Mouse (Mus musculus) stomach, embryonic 15.5 days (tissue): ENCODE data around the gene Ifit1bl2. TPM values are rescaled to one million over a fixed set of nuclear protein-coding genes. Genes with fewer than 3 reads are reported as not detected.
"Not testable (repeated sequence)": the region's sequence is repeated elsewhere in the genome, so short reads cannot be mapped to it uniquely, and the experiment has no call there.

Experiments used
- ATAC-seq: fragments of 200-750 bp; cut with Nextera tagmentation; 2 replicates; pipeline ENCODE4 v1.8.0; 2017; ENCODE audit warnings: low read depth, moderate number of reproducible peaks, moderate TSS enrichment; ENCODE audit not compliant: insufficient read depth, low FRiP score
- H3K27ac ChIP-seq: fragments of 300-500 bp; sonication (generic); 2 replicates; pipeline ENCODE4 v1.5.1; 2015; ENCODE audit warnings: mild to moderate bottlenecking, inconsistent platforms
- H3K27me3 ChIP-seq: fragments of 300-500 bp; sonication (generic); replicated peaks from 2 replicates; pipeline ENCODE4 v1.6.1; 2015; ENCODE audit warnings: inconsistent platforms
- H3K36me3 ChIP-seq: fragments of 300-500 bp; sonication (generic); 2 replicates; pipeline ENCODE4 v1.6.1; 2015; ENCODE audit warnings: inconsistent platforms
- H3K4me1 ChIP-seq: fragments of 300-500 bp; sonication (generic); 2 replicates; pipeline ENCODE4 v1.6.1; 2015; ENCODE audit warnings: inconsistent platforms
- H3K4me2 ChIP-seq: fragments of 300-500 bp; sonication (generic); 2 replicates; pipeline ENCODE4 v1.6.1; 2015; ENCODE audit warnings: mild to moderate bottlenecking, inconsistent platforms
- H3K4me3 ChIP-seq: fragments of 300-500 bp; sonication (generic); replicated peaks from 2 replicates; pipeline ENCODE4 v1.5.1; 2015; ENCODE audit warnings: inconsistent platforms
- H3K9ac ChIP-seq: fragments of 300-500 bp; sonication (generic); 2 replicates; pipeline ENCODE4 v1.6.1; 2015; ENCODE audit warnings: inconsistent platforms
- H3K9me3 ChIP-seq: fragments of 300-500 bp; sonication (generic); 2 replicates; pipeline ENCODE4 v1.6.1; 2016; ENCODE audit warnings: inconsistent platforms
- WGBS: fragments of 180-500 bp; shearing (Covaris S2); methylation state at CpG from one replicate; pipeline ENCODE4 v1.1.7; 2015; 5-methylcytosine and 5-hydroxymethylcytosine counted together
- polyA plus RNA-seq: library from polyadenylated mRNA; unstranded; fragments of >200 nt; fragmentation: Nextera tagmentation; extraction: Ambion mirVana; gene quantifications from 2 replicates; pipeline ENCODE4 v1.2.1, GENCODE M21; 2015

Ifit1bl2 gene
- polyA plus RNA-seq, 1 experiment from 2014 or later: 0.86 TPM

DNA sequence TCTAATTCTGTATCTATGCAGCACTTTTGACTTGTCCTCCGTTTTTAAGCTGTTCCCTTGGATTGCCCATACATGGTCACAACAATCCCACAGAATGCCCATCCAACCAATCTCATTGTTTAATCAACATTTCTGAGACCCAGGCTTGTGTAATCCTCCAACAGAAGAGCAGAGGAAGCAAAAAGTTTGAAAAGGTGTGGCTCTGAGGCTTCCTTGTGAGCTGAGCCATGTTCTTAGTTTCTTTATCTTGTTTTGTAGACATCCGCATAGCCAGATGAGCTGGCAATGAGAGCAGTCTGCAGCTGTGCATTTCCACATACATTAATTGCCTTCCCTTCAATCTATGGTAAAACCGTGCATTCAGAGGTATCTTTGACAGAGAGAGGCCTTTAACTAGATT, 35.1 kb downstream of the Ifit1bl2 start:
- 89% methylated on average over 3 of the region's 3 CpGs for WGBS
- Histone ChIP-seq H3K4me1 (no peaks in the 10 kb centered on the region), H3K4me2 (no peak overlapping the region), H3K36me3 (no peaks in the 10 kb centered on the region), H3K27ac (no peak overlapping the region), H3K27me3 (no peaks in the 10 kb centered on the region), H3K4me3 (no peak overlapping the region), H3K9me3 (no peaks in the 10 kb centered on the region), H3K9ac (no peak overlapping the region)
- ATAC-seq: no peak

DNA sequence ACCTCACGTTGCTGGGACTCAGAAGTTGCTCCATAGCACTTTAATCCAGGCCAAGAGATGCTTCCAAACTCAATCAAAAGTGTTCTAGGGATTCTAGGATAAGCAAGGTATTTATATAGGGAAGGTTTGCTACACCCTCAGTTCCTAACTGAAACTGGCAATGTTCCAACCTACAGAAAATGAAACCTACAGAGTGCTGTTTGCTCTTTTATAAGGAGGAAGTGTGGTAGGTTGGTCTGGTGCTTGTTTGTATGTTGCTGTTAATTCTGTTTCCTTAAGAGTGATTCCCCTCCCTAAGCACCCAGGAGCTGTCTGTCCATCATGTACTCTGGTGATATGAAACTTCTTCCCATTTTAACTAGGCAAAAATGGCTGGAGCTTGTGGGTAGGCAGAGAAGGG, 38.7 kb downstream of the Ifit1bl2 start, which contains the start of gene Ifit1bl1:
TSS of gene Ifit1bl1 (minus strand) at position 69 of the 400 bp plus-strand sequence.
- not testable (repeated sequence) for ATAC-seq, H3K4me1 ChIP-seq, H3K27ac ChIP-seq, H3K4me3 ChIP-seq, H3K4me2 ChIP-seq, H3K9ac ChIP-seq, H3K36me3 ChIP-seq, H3K27me3 ChIP-seq, H3K9me3 ChIP-seq
- 38% methylated on average over 1 of the region's 1 CpGs for WGBS

DNA sequence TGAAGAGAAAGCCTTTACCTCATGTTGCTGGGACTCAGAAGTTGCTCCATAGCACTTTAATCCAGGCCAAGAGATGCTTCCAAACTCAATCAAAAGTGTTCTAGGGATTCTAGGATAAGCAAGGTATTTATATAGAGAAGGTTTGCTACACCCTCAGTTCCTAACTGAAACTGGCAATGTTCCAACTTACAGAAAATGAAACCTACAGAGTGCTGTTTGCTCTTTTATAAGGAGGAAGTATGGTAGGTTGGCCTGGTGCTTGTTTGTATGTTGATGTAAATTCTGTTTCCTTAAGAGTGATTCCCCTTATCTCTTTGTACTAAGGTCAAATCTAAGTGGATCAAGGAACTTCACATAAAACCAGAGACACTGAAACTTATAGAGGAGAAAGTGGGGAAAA, 41.3 kb downstream of the Ifit1bl2 start:
- not testable (repeated sequence) for H3K27ac ChIP-seq, H3K4me2 ChIP-seq, H3K4me3 ChIP-seq, H3K36me3 ChIP-seq, H3K4me1 ChIP-seq, H3K27me3 ChIP-seq, H3K9ac ChIP-seq, ATAC-seq, H3K9me3 ChIP-seq

DNA sequence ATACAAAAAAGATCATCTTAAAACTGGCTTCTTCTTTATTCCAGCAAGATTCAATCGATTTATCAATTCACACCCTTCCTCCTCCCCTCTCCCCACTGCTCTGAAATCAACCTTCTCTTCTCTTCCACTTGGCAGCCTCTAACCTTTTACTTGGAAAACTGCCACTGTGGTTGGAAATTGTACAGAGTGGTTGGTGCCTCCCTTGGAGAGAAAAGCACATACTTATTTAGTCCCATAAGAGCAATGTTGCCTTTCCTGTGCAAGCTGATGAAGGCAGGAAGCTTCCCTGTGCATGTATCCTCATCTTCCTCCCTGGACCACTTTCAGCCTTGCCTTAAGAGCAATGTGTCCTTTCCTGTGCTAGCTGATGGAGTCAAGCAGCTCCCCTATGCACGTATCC, 42.2 kb downstream of the Ifit1bl2 start:
- Histone ChIP-seq H3K27ac (no peak overlapping the region), H3K4me2 (no peak overlapping the region), H3K9me3 (no peaks in the 10 kb centered on the region), H3K9ac (no peak overlapping the region), H3K4me3 (no peak overlapping the region), H3K36me3 (no peaks in the 10 kb centered on the region), H3K27me3 (no peaks in the 10 kb centered on the region), H3K4me1 (no peaks in the 10 kb centered on the region)
- ATAC-seq: no peak
- WGBS: 80% methylated on average over 2 of the region's 2 CpGs

DNA sequence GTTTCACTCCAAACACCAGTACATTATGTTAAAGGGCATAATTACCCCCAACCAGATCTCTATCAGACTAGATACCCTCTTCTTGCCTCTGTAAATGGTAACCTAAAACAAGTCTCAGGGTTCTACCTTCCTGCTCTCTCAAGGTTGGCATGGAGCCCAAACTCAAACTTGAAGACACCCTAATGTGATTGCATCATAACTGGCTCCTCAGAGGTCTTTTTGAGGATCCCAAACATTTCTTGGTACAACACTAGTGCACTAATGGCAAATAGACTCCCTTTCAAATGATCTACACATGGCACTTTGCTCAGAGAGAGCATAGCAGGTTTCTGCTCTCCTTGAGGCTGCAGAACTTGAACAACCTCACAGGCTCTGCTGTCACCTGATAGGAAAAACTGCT, 43.7 kb downstream of the Ifit1bl2 start:
- Histone ChIP-seq H3K4me2 (no peak overlapping the region), H3K27ac (no peak overlapping the region), H3K9ac (no peak overlapping the region), H3K36me3 (no peaks in the 10 kb centered on the region), H3K9me3 (no peaks in the 10 kb centered on the region), H3K4me3 (no peak overlapping the region), H3K27me3 (no peaks in the 10 kb centered on the region), H3K4me1 (no peaks in the 10 kb centered on the region)
- ATAC-seq: no peak

DNA sequence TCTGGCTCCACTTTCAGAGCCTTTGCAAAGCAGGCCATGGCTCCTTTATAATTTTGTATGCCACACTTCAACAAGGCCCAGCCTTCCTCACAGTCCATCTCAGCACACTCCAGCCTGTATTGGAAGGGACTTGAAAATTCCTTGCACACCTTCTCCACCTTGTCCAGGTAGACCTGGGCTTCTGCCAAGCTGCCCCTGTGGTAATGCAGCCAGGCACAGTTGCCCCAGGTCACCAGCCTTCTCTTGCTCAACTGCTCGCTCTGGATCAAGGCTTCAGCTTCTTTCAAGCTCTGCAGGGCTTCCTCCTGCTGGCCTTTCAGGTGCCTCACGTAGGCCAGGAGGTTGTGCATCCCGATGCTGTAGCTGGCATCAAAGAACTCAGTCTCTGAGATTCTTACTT, 46.0 kb downstream of the Ifit1bl2 start:
- 80% methylated on average over 3 of the region's 3 CpGs for WGBS
- not testable (repeated sequence) for H3K27me3 ChIP-seq, H3K36me3 ChIP-seq, H3K27ac ChIP-seq, H3K4me3 ChIP-seq, H3K4me1 ChIP-seq, H3K9me3 ChIP-seq, H3K9ac ChIP-seq, H3K4me2 ChIP-seq, ATAC-seq

DNA sequence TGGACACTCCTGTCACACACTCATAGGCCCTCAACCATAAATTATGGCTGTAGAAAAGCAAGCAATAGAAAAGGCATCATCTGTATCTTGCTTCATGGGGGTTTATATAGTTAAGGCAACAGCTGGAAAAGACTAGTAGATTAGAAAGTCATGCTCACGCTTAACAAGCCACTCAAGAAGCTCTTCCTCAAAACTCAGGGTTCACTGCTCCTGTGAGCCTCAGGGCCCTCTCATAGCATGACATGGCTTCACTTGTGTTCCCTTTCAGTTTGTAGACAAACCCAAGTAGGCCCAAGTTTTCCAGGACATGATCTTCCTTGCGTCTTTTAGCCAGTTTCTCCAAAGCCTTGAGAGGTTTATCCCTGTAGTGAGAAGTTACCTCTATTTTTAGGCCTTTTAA, 47.1 kb downstream of the Ifit1bl2 start:
- Histone ChIP-seq H3K4me3 (no peak overlapping the region), H3K4me2 (no peak overlapping the region), H3K9me3 (no peaks in the 10 kb centered on the region), H3K27me3 (no peaks in the 10 kb centered on the region), H3K36me3 (no peaks in the 10 kb centered on the region), H3K4me1 (no peaks in the 10 kb centered on the region), H3K27ac (no peak overlapping the region), H3K9ac (no peak overlapping the region)
- WGBS: 84% methylated on average over 2 of the region's 2 CpGs
- ATAC-seq: no peak

DNA sequence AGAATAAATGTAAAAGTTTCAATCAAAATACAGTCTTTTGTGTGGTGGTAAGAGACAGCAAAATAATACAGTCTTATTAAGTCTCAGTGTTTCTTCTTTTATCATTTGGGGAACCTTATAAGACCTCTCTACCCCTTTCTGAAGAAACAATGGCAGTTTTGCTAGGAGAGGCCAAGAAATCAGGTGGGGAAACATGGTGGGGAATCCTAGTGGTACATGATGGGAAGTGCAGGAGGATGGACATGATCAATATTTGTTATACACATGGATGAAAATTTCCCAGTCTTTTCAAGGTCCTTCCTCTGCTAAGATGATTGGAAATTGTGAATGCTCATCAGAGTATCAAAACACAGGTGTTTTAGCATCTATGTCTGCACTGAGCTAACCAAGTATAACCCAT, 51.6 kb downstream of the Ifit1bl2 start:
- Histone ChIP-seq H3K27ac (no peak overlapping the region), H3K9ac (no peak overlapping the region)
- no peak for ATAC-seq

DNA sequence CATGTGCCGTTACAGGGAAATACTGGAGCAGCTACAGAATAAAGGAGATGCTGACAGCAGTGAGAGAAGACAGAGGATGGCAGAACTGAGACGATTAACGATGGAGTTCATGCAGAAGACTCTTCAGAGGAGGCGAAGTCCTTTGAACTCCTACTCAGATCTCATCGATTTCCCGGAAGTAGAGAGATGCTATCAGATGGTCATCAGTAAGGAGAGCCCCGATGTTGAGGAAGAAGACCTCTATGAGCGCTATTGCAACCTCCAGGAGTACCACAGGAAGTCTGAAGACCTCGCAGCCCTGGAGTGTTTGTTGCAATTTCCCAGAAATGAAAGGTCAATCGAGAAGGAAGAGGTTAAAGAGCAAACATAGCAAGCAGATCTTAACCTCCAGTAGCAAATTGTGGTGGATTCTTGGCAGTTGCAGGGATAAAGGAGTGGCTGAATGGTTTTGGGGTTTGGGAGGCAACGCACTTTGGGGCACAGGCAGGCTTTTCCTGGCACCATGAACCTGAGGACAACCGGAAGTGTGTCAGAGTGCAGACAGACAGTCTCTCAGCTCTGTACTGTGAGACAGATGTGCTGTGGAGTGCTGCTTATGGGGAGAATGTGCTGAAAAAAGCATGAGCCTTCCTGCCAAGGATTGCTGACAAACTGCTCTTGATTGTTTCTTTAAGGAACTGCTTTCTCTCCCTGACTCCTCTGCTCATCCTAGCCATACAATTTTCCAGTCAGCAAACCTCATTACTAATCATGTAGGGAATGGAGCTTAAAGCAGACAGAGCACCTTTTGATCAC, 52.4 kb downstream of the Ifit1bl2 start:
- H3K4me1 ChIP-seq, H3K27me3 ChIP-seq, H3K4me2 ChIP-seq, H3K36me3 ChIP-seq, H3K27ac ChIP-seq, ATAC-seq, H3K9me3 ChIP-seq, H3K4me3 ChIP-seq, H3K9ac ChIP-seq: not testable (repeated sequence)
- WGBS: 70% methylated on average over 8 of the region's 12 CpGs

More for the DNA sequence above, 51.6 kb downstream of the Ifit1bl2 start:
- Histone ChIP-seq H3K4me1 (no peaks in the 10 kb centered on the region), H3K9me3 (no peaks in the 10 kb centered on the region), H3K36me3 (no peaks in the 10 kb centered on the region), H3K4me3 (no peak overlapping the region), H3K4me2 (no peak overlapping the region), H3K27me3 (no peaks in the 10 kb centered on the region)

DNA sequence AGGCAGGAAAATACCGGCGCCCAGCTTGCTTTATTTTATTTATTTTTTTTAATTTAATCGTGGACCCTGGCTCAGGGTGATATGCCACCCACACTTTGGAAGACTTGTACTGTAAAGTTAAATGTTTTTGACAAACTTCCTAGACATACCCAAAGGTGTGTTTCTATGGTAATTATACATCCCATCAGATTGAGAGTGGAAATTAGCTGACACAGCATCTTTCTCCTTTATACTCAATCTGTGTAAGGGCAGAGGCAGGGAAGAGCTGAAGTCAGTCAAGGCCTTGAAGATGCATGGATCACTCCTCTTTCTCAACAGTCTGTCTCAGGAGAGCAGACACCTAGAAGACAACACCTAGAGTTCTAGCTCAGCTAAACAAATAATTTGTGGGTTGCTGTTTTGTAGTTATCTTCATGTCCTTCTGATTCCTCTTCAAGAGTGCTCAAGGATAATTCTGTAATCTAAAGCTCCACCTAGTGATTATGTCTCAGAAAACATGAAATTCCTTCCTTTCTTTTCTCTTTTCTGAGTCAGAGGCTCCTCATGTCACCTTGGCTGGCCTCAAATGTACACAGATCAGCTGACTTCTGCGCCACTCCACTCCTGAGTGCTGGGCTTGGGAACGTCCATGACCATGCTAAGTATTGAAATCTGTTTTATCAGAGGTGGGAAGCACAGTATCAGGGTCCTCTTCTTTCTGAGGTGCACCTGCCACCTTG, 54.6 kb downstream of the Ifit1bl2 start:
- not testable (repeated sequence) for H3K27me3 ChIP-seq, H3K27ac ChIP-seq, H3K9me3 ChIP-seq, H3K4me1 ChIP-seq, ATAC-seq, H3K4me2 ChIP-seq, H3K9ac ChIP-seq, H3K4me3 ChIP-seq, H3K36me3 ChIP-seq
- WGBS: 61% methylated on average over 5 of the region's 5 CpGs

DNA sequence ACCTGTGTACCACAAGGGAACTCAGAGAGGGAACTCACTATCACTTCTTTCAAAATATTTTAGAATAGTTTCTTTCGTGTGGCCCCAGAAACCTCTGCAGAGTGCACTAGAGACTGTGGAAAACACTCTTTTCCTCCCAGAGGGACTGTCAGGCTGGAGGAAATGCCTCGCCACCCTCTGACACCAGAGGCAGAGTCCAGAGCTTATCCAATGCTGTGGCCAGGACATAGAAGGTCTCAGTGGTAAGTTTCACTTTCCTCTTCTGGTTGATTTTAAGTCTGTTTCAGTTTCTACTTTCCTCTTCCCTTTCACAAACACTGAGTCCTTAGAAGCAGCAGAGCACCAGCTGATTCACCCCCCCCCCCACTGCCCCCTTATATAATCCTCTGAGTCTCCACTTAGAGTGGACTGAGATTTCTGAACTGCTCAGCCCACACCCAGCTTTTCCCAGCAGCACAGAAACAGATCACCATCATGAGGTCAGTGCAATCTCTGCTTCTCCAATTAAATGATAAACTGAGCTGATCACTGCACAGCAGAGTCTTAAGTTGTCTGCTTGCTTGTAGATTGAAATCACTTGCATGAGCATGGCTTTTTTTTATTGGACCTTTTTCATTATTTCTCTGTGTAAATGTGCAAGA, 57.3 kb downstream of the Ifit1bl2 start, which contains the start of gene Ifit3:
TSS of gene Ifit3 (plus strand) at position 406 of the 641 bp plus-strand sequence.
- not testable (repeated sequence) for H3K9me3 ChIP-seq

DNA sequence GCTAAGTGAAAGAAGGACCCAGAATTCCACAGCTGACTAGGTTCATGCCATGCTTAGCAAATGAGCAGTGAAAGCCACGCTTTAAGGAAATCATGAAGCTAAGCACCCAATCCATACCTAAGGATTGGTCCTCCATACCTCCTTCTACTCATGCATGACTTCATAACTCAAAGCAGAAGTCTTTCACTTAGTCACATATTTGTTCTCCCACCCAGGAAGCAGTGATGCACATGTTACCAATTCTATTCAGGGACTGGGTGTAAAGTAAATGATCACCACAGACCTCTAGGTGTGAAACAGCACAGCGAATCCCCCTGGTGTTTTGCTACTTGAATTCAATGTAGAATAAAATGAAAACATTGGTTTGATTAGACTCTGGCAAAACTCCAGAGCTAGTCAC, 57.8 kb downstream of the Ifit1bl2 start:
- not testable (repeated sequence) for H3K36me3 ChIP-seq, H3K9ac ChIP-seq, H3K27ac ChIP-seq, H3K4me3 ChIP-seq, ATAC-seq, H3K9me3 ChIP-seq, H3K27me3 ChIP-seq, H3K4me2 ChIP-seq, H3K4me1 ChIP-seq
- WGBS: 86% methylated on average over 2 of the region's 2 CpGs

More for the DNA sequence above, 57.3 kb downstream of the Ifit1bl2 start, which contains the start of gene Ifit3:
- WGBS: 46% methylated on average over 2 of the region's 2 CpGs
- ATAC-seq, H3K4me2 ChIP-seq, H3K4me1 ChIP-seq, H3K9ac ChIP-seq, H3K36me3 ChIP-seq, H3K4me3 ChIP-seq, H3K27me3 ChIP-seq, H3K27ac ChIP-seq: not testable (repeated sequence)
